Mouse (Mus musculus): ENCODE results near the gene Man2a2. TPM values are rescaled to one million over a fixed set of nuclear protein-coding genes. Genes with fewer than 3 reads are reported as not detected.

Man2a2 gene
- total and polyA plus RNA-seq, 3 experiments, result 12.5 to 46.3 (median 44.3) TPM

DNA sequence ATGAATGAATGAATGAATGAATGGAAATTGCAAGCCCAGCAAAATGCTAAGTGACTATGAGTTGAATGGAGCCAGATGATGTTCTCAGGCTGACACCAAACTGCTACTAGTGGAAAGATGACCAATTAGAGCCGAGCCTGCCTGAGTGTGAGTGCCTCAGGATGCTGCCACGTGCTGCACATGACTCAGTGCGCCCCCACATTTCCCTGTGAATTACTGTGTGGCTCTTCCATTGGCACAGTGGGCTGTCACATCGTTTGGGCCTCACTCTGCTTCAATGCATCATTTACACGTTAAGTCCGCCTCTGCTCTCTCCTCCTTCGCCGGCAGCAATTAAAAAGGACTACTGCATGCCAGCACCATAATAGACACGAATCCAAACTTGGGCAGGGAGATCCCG lies 41.1 kb upstream of the Man2a2 start:
- Histone ChIP-seq H3K4me3 (replicated peaks in 1 of 3; ENCODE audit: low read depth in 2 of 3, low read length in 2 of 3, poor library complexity in 1 of 3) (no peak overlapping the region), H3K27me3 (replicated peaks) (no peaks in the 10 kb centered on the region), H3K36me3 (replicated peaks in 1 of 2; ENCODE audit: control insufficient read depth in 1 of 2, insufficient read depth in 1 of 2, low read length in 1 of 2) (no peaks in the 10 kb centered on the region), H3K9me3 (replicated peaks; ENCODE audit: low read length) (no peaks in the 10 kb centered on the region), H3K4me2 (ENCODE audit: insufficient read depth, low read depth, poor library complexity, severe bottlenecking) (no peak overlapping the region), H3K4me1 (ENCODE audit: control insufficient read depth in 1 of 2, insufficient read depth in 2 of 2) (peaks cover 14 to 48% of the 10 kb centered on the region in 2 experiments), H3K9ac (ENCODE audit: insufficient read depth, low read depth) (no peak overlapping the region), H3K27ac (ENCODE audit: insufficient read depth, low read depth) (no peak overlapping the region), H3K79me2 (replicated peaks; ENCODE audit: control insufficient read depth, extremely low read depth, insufficient read depth, poor library complexity, severe bottlenecking) (no peaks in the 10 kb centered on the region)
- DNase-seq (ENCODE audit: extremely low read depth), result no peak
- dilution Hi-C loops (cut with MboI; ENCODE audit: extremely low pct_ligation_motif_present, extremely low pct_unique_long_range_greater_than_20kb, low sequenced_read_pairs), result no loop called here
- no peak for TF ChIP-seq CHD1 (IDR thresholded peaks at IDR 0.05; ENCODE audit: low read depth, low read length)
- in situ Hi-C loops (cut with MboI; ENCODE audit: low pct_ligation_motif_present, low pct_unique_long_range_greater_than_20kb, low sequenced_read_pairs), result no loop called here

DNA sequence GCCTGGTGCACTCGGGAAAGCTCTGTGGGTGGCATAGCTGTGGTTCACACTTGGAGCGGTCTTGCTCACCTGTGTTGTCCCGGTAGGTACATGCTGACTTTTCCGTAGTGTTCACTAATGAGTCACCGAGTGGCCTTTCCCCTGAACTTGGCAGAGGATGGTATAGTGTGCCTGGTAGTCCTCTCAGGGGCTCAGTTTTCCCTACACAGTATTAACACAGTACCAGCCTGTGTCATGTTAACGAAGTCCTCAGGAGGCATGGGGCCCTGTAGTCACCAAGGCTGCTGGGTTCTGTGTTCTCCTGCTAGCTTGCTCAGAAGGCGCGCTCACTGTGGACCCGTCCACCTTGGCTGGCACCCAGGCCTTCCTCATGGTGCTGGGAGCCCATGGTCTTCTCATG lies 39.2 kb upstream of the Man2a2 start:
- TF ChIP-seq UBTF (IDR thresholded peaks at IDR 0.05; ENCODE audit: low read depth, low read length), result no peak
- TF ChIP-seq MAX (IDR thresholded peaks at IDR 0.05; ENCODE audit: low read length), result no peak
- TF ChIP-seq PAX5 (IDR thresholded peaks at IDR 0.05; ENCODE audit: low read length), result no peak
- TF ChIP-seq TCF12 (IDR thresholded peaks at IDR 0.05; ENCODE audit: low read depth, low read length), result no peak
- DNase-seq (ENCODE audit: extremely low read depth), result no peak
- no peaks in the 10 kb centered on the region for H3K36me3 ChIP-seq (replicated peaks in 1 of 2; ENCODE audit: control insufficient read depth in 1 of 2, insufficient read depth in 1 of 2, low read length in 1 of 2)
- no peaks in the 10 kb centered on the region for H3K9me3 ChIP-seq (replicated peaks; ENCODE audit: low read length)
- dilution Hi-C loops (cut with MboI; ENCODE audit: extremely low pct_ligation_motif_present, extremely low pct_unique_long_range_greater_than_20kb, low sequenced_read_pairs), result no loop called here
- in situ Hi-C loops (cut with MboI; ENCODE audit: low pct_ligation_motif_present, low pct_unique_long_range_greater_than_20kb, low sequenced_read_pairs), result no loop called here
- H3K4me2 ChIP-seq (ENCODE audit: insufficient read depth, low read depth, poor library complexity, severe bottlenecking), result no peak overlapping the region
- H3K27ac ChIP-seq (ENCODE audit: insufficient read depth, low read depth), result no peak overlapping the region
- H3K4me3 ChIP-seq (replicated peaks in 1 of 3; ENCODE audit: low read depth in 2 of 3, low read length in 2 of 3, poor library complexity in 1 of 3), result no peak overlapping the region
- H3K9ac ChIP-seq (ENCODE audit: insufficient read depth, low read depth), result no peak overlapping the region
- peaks cover 13 to 38% of the 10 kb centered on the region in 2 experiments; a peak in 3 of 4 replicates for H3K4me1 ChIP-seq (ENCODE audit: control insufficient read depth in 1 of 2, insufficient read depth in 2 of 2)
- H3K27me3 ChIP-seq (replicated peaks), result no peaks in the 10 kb centered on the region
- no peaks in the 10 kb centered on the region for H3K79me2 ChIP-seq (replicated peaks; ENCODE audit: control insufficient read depth, extremely low read depth, insufficient read depth, poor library complexity, severe bottlenecking)

DNA sequence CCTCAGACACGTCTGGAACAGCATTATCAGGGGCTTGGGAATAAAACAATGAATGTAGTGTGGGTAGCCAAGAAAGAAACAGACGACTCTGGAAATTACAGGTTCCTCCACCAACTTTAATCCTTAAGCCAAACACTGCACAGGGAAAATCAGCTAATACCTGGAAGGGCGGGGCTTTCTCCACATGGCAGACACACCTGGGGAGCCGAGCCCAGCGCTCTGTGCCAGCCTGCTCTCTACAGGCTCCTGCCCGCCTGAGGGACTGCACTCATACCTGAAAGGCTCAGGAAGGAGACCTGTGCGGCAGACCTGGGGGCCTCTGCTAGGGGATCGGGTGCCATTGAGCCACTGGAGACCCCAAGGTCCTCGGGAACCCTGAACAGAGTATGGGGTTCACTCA lies 36.5 kb upstream of the Man2a2 start:
- H3K4me3 ChIP-seq (replicated peaks in 1 of 3; ENCODE audit: low read depth in 2 of 3, low read length in 2 of 3, poor library complexity in 1 of 3), result no peak overlapping the region
- no peak for DNase-seq (ENCODE audit: extremely low read depth)
- in situ Hi-C loops (cut with MboI; ENCODE audit: low pct_ligation_motif_present, low pct_unique_long_range_greater_than_20kb, low sequenced_read_pairs) (loop anchor here (5.0 kb wide), 1 partner anchor 35 kb away; no protein-coding TSS in a partner anchor), dilution Hi-C loops (cut with MboI; ENCODE audit: extremely low pct_ligation_motif_present, extremely low pct_unique_long_range_greater_than_20kb, low sequenced_read_pairs) (no loop called here)
- H3K9me3 ChIP-seq (replicated peaks; ENCODE audit: low read length), result no peaks in the 10 kb centered on the region
- H3K79me2 ChIP-seq (replicated peaks; ENCODE audit: control insufficient read depth, extremely low read depth, insufficient read depth, poor library complexity, severe bottlenecking), result no peaks in the 10 kb centered on the region
- peaks cover 14 to 47% of the 10 kb centered on the region in 2 experiments for H3K4me1 ChIP-seq (ENCODE audit: control insufficient read depth in 1 of 2, insufficient read depth in 2 of 2)
- H3K4me2 ChIP-seq (ENCODE audit: insufficient read depth, low read depth, poor library complexity, severe bottlenecking), result no peak overlapping the region
- TF ChIP-seq SIN3A (IDR thresholded peaks at IDR 0.05; ENCODE audit: low read length) (no peak), EP300 (IDR thresholded peaks at IDR 0.05; ENCODE audit: low read length) (no peak), JUN (IDR thresholded peaks at IDR 0.05; ENCODE audit: insufficient read depth, low read depth, low read length) (no peak), CHD2 (IDR thresholded peaks at IDR 0.05; ENCODE audit: low read length) (no peak), ZMIZ1 (IDR thresholded peaks at IDR 0.05; ENCODE audit: low read depth, low read length) (no peak), E2F4 (IDR thresholded peaks at IDR 0.05; ENCODE audit: insufficient replicate concordance, low read depth, low read length) (no peak), MYC (IDR thresholded peaks at IDR 0.05; ENCODE audit: low read depth, low read length) (no peak), KAT2A (IDR thresholded peaks at IDR 0.05; ENCODE audit: insufficient replicate concordance, low read length) (no peak), CTCF (conservative IDR thresholded peaks at IDR 0.05 in 1 of 2, IDR thresholded peaks at IDR 0.05 in 1 of 2; ENCODE audit: low read depth in 2 of 2, low read length in 2 of 2) (no peak), MAFK (IDR thresholded peaks at IDR 0.05; ENCODE audit: insufficient replicate concordance, low read length) (no peak), GABPA (IDR thresholded peaks at IDR 0.05; ENCODE audit: insufficient replicate concordance, low read depth, low read length) (no peak), MAX (IDR thresholded peaks at IDR 0.05; ENCODE audit: low read length) (no peak), PAX5 (IDR thresholded peaks at IDR 0.05; ENCODE audit: low read length) (no peak), ZC3H11A (IDR thresholded peaks at IDR 0.05; ENCODE audit: low read depth, low read length) (no peak), RCOR1 (conservative IDR thresholded peaks at IDR 0.05; ENCODE audit: low read depth, low read length) (no peak), TCF12 (IDR thresholded peaks at IDR 0.05; ENCODE audit: low read depth, low read length) (no peak)
- H3K27me3 ChIP-seq (replicated peaks), result no peaks in the 10 kb centered on the region
- H3K27ac ChIP-seq (ENCODE audit: insufficient read depth, low read depth), result no peak overlapping the region
- no peak overlapping the region for H3K9ac ChIP-seq (ENCODE audit: insufficient read depth, low read depth)
- H3K36me3 ChIP-seq (replicated peaks in 1 of 2; ENCODE audit: control insufficient read depth in 1 of 2, insufficient read depth in 1 of 2, low read length in 1 of 2), result no peaks in the 10 kb centered on the region
